Mouse (Mus musculus): ENCODE measurements around the gene Igfals. TPM values are rescaled to one million over a fixed set of nuclear protein-coding genes. Genes with fewer than 3 reads are reported as not detected.

The Igfals gene
- total RNA-seq, 2 experiments from 2014 or later: 9.9 to 14.0 TPM

GRCm38 (mm10) chr17:24860076-24860475, 5.7 kb upstream of the Igfals start:
- DNase-seq: no peak
- intact Hi-C loops (cut with DNase I): no loop called here

GRCm38 (mm10) chr17:24861785-24862184, 4.0 kb upstream of the Igfals start:
- no peak for DNase-seq
- intact Hi-C loops (cut with DNase I): no loop called here

GRCm38 (mm10) chr17:24867914-24868313, 2.1 kb downstream of the Igfals start:
- intact Hi-C loops (cut with DNase I): no loop called here
- DNase-seq: no peak

GRCm38 (mm10) chr17:24873695-24874404, 8.1 kb downstream of the Igfals start:
- DNase-seq: no peak
- intact Hi-C loops (cut with DNase I): no loop called here

GRCm38 (mm10) chr17:24874405-24874745, 8.6 kb downstream of the Igfals start:
- DNase-seq: no peak

GRCm38 (mm10) chr17:24874989-24875388, 9.2 kb downstream of the Igfals start:
- intact Hi-C loops (cut with DNase I): no loop called here
- no peak for DNase-seq

More at GRCm38 (mm10) chr17:24874405-24874745, 8.6 kb downstream of the Igfals start:
- intact Hi-C loops (cut with DNase I): no loop called here

GRCm38 (mm10) chr17:24877336-24878116, 11.7 kb downstream of the Igfals start:
- no peak for DNase-seq
- intact Hi-C loops (cut with DNase I): no loop called here

GRCm38 (mm10) chr17:24878117-24878397, 12.3 kb downstream of the Igfals start:
- DNase-seq: peak; percentile 80 to 88
- intact Hi-C loops (cut with DNase I): no loop called here

GRCm38 (mm10) chr17:24878531-24878930, 12.7 kb downstream of the Igfals start:
- intact Hi-C loops (cut with DNase I): no loop called here

GRCm38 (mm10) chr17:24881738-24882440, 16.1 kb downstream of the Igfals start:
- intact Hi-C loops (cut with DNase I): loop anchor here (2.0 kb wide), 1 partner anchor 137 kb away; no protein-coding TSS in a partner anchor

More at GRCm38 (mm10) chr17:24878531-24878930, 12.7 kb downstream of the Igfals start:
- no peak for DNase-seq

GRCm38 (mm10) chr17:24884391-24884790, 18.6 kb downstream of the Igfals start:
- intact Hi-C loops (cut with DNase I): no loop called here
- no peak for DNase-seq

More at GRCm38 (mm10) chr17:24881738-24882440, 16.1 kb downstream of the Igfals start:
- peak; percentile 60 to 76 for DNase-seq

GRCm38 (mm10) chr17:24885356-24886133, 19.7 kb downstream of the Igfals start:
- intact Hi-C loops (cut with DNase I): loop anchor here (1.0 kb wide), 1 partner anchor 35 kb away; the partner anchor contains the start of gene Fahd1
- no peak for DNase-seq

- peak; percentile 98 for DNase-seq
- intact Hi-C loops (cut with DNase I): no loop called here
Measured at GRCm38 (mm10) chr17:24886134-24886931, 20.5 kb downstream of the Igfals start, which contains the start of the genes Nubp2 and Spsb3. Nubp2 (minus strand) TSS chr17:24886349. Spsb3 (plus strand) TSS chr17:24886643.

GRCm38 (mm10) chr17:24886932-24887271, 21.1 kb downstream of the Igfals start:
- no peak for DNase-seq
- intact Hi-C loops (cut with DNase I): no loop called here

- intact Hi-C loops (cut with DNase I): no loop called here
- peak in 1 of 2 experiments; percentile 58 for DNase-seq
Measured at GRCm38 (mm10) chr17:24887291-24888080, 21.7 kb downstream of the Igfals start.

GRCm38 (mm10) chr17:24888862-24889261, 23.1 kb downstream of the Igfals start:
- no peak for DNase-seq
- intact Hi-C loops (cut with DNase I): no loop called here

- intact Hi-C loops (cut with DNase I): no loop called here
- DNase-seq: no peak
Measured at GRCm38 (mm10) chr17:24890151-24891092, 24.6 kb downstream of the Igfals start.

GRCm38 (mm10) chr17:24891321-24891720, 25.5 kb downstream of the Igfals start:
- no peak for DNase-seq
- intact Hi-C loops (cut with DNase I): no loop called here

All from heart, postnatal 10 days (tissue).